Mouse (Mus musculus) MEL (cell line): Measurements from ENCODE around the gene Smagp. TPM values are rescaled to one million over a fixed set of nuclear protein-coding genes. Genes with fewer than 3 reads are reported as not detected.
"Not testable (repeated sequence)": the region's sequence is repeated elsewhere in the genome, so short reads cannot be mapped to it uniquely, and the experiment has no call there.

Experiments
- DNase-seq: peaks from one replicate; pipeline ENCODE4 v3.0.0; 2011; ENCODE audit warnings: low read depth, low spot score
- H3K27ac ChIP-seq: 2 replicates; pipeline ENCODE4 v1.5.1; 2012; ENCODE audit warnings: low read depth, mild to moderate bottlenecking, control low read depth, low read length, moderate library complexity; ENCODE audit not compliant: control insufficient read depth
- H3K27me3 ChIP-seq, 2 experiments: fragments of 150-350 bp in 1 of 2; sonication (generic) in 1 of 2; 2 replicates each; pipeline ENCODE4 v1.6.1; 2012; ENCODE audit warnings: low read length in 2 of 2, mild to moderate bottlenecking in 2 of 2, improper control_type of control experiment in 1 of 2, moderate library complexity in 1 of 2; ENCODE audit not compliant: insufficient read depth in 2 of 2, control insufficient read depth in 1 of 2
- H3K36me3 ChIP-seq, 2 experiments: 2 replicates each; pipeline ENCODE4 v1.6.1; 2012 to 2014; ENCODE audit warnings: low read length in 2 of 2, improper control_type of control experiment in 1 of 2, inconsistent platforms in 1 of 2, mild to moderate bottlenecking in 1 of 2; ENCODE audit not compliant: insufficient read depth in 2 of 2, control insufficient read depth in 1 of 2
- H3K4me1 ChIP-seq, 2 experiments: fragments of 150-350 bp in 1 of 2; sonication (generic) in 1 of 2; 2 replicates each; pipeline ENCODE4 v1.6.1; 2012; ENCODE audit warnings: low read length in 2 of 2, improper control_type of control experiment in 1 of 2, mild to moderate bottlenecking in 1 of 2; ENCODE audit not compliant: insufficient read depth in 2 of 2, control insufficient read depth in 1 of 2
- H3K4me3 ChIP-seq, 2 experiments: fragments of 150-350 bp in 1 of 2; sonication (generic) in 1 of 2; 2 replicates each; pipeline ENCODE4 v1.5.1; 2012; ENCODE audit warnings: low read depth in 2 of 2, low read length in 2 of 2, mild to moderate bottlenecking in 2 of 2, moderate library complexity in 2 of 2, control low read depth in 1 of 2, improper control_type of control experiment in 1 of 2; ENCODE audit not compliant: control insufficient read depth in 1 of 2, insufficient read depth in 1 of 2
- H3K79me2 ChIP-seq: 2 replicates; pipeline ENCODE4 v1.6.1; 2012; ENCODE audit warnings: mild to moderate bottlenecking, low read length, moderate library complexity; ENCODE audit not compliant: control insufficient read depth, poor library complexity, insufficient read depth
- H3K9ac ChIP-seq: 2 replicates; pipeline ENCODE4 v1.6.1; 2012; ENCODE audit warnings: low read depth, mild to moderate bottlenecking, control low read depth, low read length, moderate library complexity; ENCODE audit not compliant: control insufficient read depth, poor library complexity, severe bottlenecking
- H3K9me3 ChIP-seq: fragments of 150-350 bp; sonication (generic); replicated peaks from 2 replicates; pipeline ENCODE4 v1.6.1; 2012; ENCODE audit warnings: mild to moderate bottlenecking, low read length, improper control_type of control experiment, moderate library complexity; ENCODE audit not compliant: insufficient read depth
- CHD1 ChIP-seq: IDR thresholded peaks from 2 replicates; pipeline ENCODE4 v1.6.1; 2012; ENCODE audit warnings: low read depth, mild to moderate bottlenecking, inconsistent platforms, low read length, improper control_type of control experiment
- CHD2 ChIP-seq: IDR thresholded peaks from 2 replicates; pipeline ENCODE4 v1.6.1; 2011; ENCODE audit warnings: low read length, improper control_type of control experiment
- EP300 ChIP-seq, 2 experiments: IDR thresholded peaks; 2 replicates each; pipeline ENCODE4 v1.6.1; 2011; ENCODE audit warnings: improper control_type of control experiment in 2 of 2, low read length in 2 of 2, low read depth in 1 of 2, mild to moderate bottlenecking in 1 of 2
- GATA1 ChIP-seq: IDR thresholded peaks from 2 replicates; pipeline ENCODE4 v1.6.1; 2011; ENCODE audit warnings: low read depth, low read length, improper control_type of control experiment
- HCFC1 ChIP-seq: IDR thresholded peaks from 2 replicates; pipeline ENCODE4 v1.6.1; 2012; ENCODE audit warnings: low read depth, mild to moderate bottlenecking, inconsistent platforms, low read length, improper control_type of control experiment, moderate library complexity
- MEF2A ChIP-seq: IDR thresholded peaks from 2 replicates; pipeline ENCODE4 v1.6.1; 2014; ENCODE audit warnings: low read depth, mild to moderate bottlenecking, inconsistent platforms, low read length, improper control_type of control experiment; ENCODE audit not compliant: poor library complexity, insufficient replicate concordance, severe bottlenecking; ENCODE audit errors: extremely low read depth
- MYC ChIP-seq: IDR thresholded peaks from 2 replicates; pipeline ENCODE4 v1.6.1; 2011; ENCODE audit warnings: low read depth, mild to moderate bottlenecking, low read length, improper control_type of control experiment, moderate library complexity
- NELFE ChIP-seq: IDR thresholded peaks from 2 replicates; pipeline ENCODE4 v1.6.1; 2011; ENCODE audit warnings: low read depth, low read length, improper control_type of control experiment
- POLR2A ChIP-seq, 2 experiments: IDR thresholded peaks; 2 replicates each; pipeline ENCODE4 v1.6.1; 2011 to 2012; ENCODE audit warnings: low read length in 2 of 2, mild to moderate bottlenecking in 2 of 2, control low read depth in 1 of 2, improper control_type of control experiment in 1 of 2, low read depth in 1 of 2, moderate library complexity in 1 of 2; ENCODE audit not compliant: control insufficient read depth in 1 of 2, insufficient read depth in 1 of 2, poor library complexity in 1 of 2
- POLR2AphosphoS2 ChIP-seq: IDR thresholded peaks from 2 replicates; pipeline ENCODE4 v1.6.1; 2011; ENCODE audit warnings: low read length, improper control_type of control experiment
- SIN3A ChIP-seq: IDR thresholded peaks from 2 replicates; pipeline ENCODE4 v1.6.1; 2012; ENCODE audit warnings: low read length, improper control_type of control experiment, inconsistent platforms
- SMC3 ChIP-seq: IDR thresholded peaks from 2 replicates; pipeline ENCODE4 v1.6.1; 2011; ENCODE audit warnings: low read depth, low read length, improper control_type of control experiment
- TAL1 ChIP-seq: IDR thresholded peaks from 2 replicates; pipeline ENCODE4 v1.6.1; 2012; ENCODE audit warnings: mild to moderate bottlenecking, inconsistent platforms, low read length, moderate library complexity, mixed read lengths
- TBP ChIP-seq: IDR thresholded peaks from 2 replicates; pipeline ENCODE4 v1.8.0; 2011; ENCODE audit warnings: low read depth, low read length, improper control_type of control experiment
- TCF12 ChIP-seq: IDR thresholded peaks from 2 replicates; pipeline ENCODE4 v1.6.1; 2014; ENCODE audit warnings: low read depth, mild to moderate bottlenecking, inconsistent platforms, low read length, improper control_type of control experiment, moderate library complexity
- UBTF ChIP-seq: IDR thresholded peaks from 2 replicates; pipeline ENCODE4 v1.6.1; 2012; ENCODE audit warnings: low read depth, mild to moderate bottlenecking, inconsistent platforms, low read length, improper control_type of control experiment, moderate library complexity, borderline replicate concordance; ENCODE audit not compliant: insufficient read depth
- ZC3H11A ChIP-seq: IDR thresholded peaks from 2 replicates; pipeline ENCODE4 v1.6.1; 2012; ENCODE audit warnings: low read depth, mild to moderate bottlenecking, inconsistent platforms, low read length, improper control_type of control experiment
- ZMIZ1 ChIP-seq: IDR thresholded peaks from 2 replicates; pipeline ENCODE4 v1.6.1; 2012; ENCODE audit warnings: low read depth, mild to moderate bottlenecking, inconsistent platforms, low read length, improper control_type of control experiment, moderate library complexity
- ZNF384 ChIP-seq: IDR thresholded peaks from 2 replicates; pipeline ENCODE4 v1.6.1; 2012; ENCODE audit warnings: low read depth, mild to moderate bottlenecking, inconsistent platforms, low read length, improper control_type of control experiment
- polyA plus RNA-seq, 2 experiments: library from polyadenylated mRNA; stranded (reverse) in 1 of 2; unstranded in 1 of 2; fragments of >175 nt in 1 of 2; fragments of >200 nt in 1 of 2; gene quantifications; 2 replicates each; pipeline versions ENCODE4 v1.2.1 to v1.2.4; 2012; ENCODE audit warnings: low replicate concordance in 2 of 2, low read depth in 1 of 2; ENCODE audit not compliant: insufficient read length in 2 of 2, insufficient read depth in 1 of 2, missing spikeins in 1 of 2
- total RNA-seq: library from RNA; depleted of rRNA; stranded (reverse); fragments of 300-350 nt; gene quantifications from 2 replicates; pipeline ENCODE4 v1.2.3, GENCODE M21; 2012

Smagp gene
- total and polyA plus RNA-seq, 3 experiments: 2.6 to 22.6 TPM; not detected in 1

GRCm38 (mm10) chr15:100622164-100622563 is 14.6 kb downstream of the Smagp start:
- peaks cover 3 to 19% of the 10 kb centered on the region in 2 experiments for H3K36me3 ChIP-seq
- no peak for DNase-seq
- no peaks in the 10 kb centered on the region for H3K27me3 ChIP-seq
- H3K4me1 ChIP-seq: no peaks in the 10 kb centered on the region
- H3K9ac ChIP-seq: no peak overlapping the region
- no peak for TF ChIP-seq SIN3A
- TF ChIP-seq NELFE: no peak
- no peak for TF ChIP-seq TCF12
- TF ChIP-seq POLR2A (IDR thresholded peaks at IDR 0.05; ENCODE audit: control insufficient read depth in 1 of 2, insufficient read depth in 1 of 2, low read depth in 1 of 2, low read length in 2 of 2, poor library complexity in 1 of 2): no peak
- TF ChIP-seq SMC3: no peak
- no peak for TF ChIP-seq CHD2
- TF ChIP-seq CHD1: no peak
- TF ChIP-seq TBP: no peak
- TF ChIP-seq ZMIZ1: no peak
- no peak for TF ChIP-seq GATA1
- no peak for TF ChIP-seq HCFC1
- TF ChIP-seq ZC3H11A: no peak
- no peak for TF ChIP-seq UBTF
- TF ChIP-seq MEF2A: no peak
- TF ChIP-seq MYC: no peak
- TF ChIP-seq ZNF384: no peak
- TF ChIP-seq EP300 (IDR thresholded peaks at IDR 0.05; ENCODE audit: low read depth in 1 of 2, low read length in 2 of 2): no peak
- no peak for TF ChIP-seq TAL1
- no peak for TF ChIP-seq POLR2AphosphoS2
- H3K27ac ChIP-seq: no peak overlapping the region
- H3K4me3 ChIP-seq: no peak overlapping the region
- no peaks in the 10 kb centered on the region for H3K9me3 ChIP-seq
- no peaks in the 10 kb centered on the region for H3K79me2 ChIP-seq

DNA sequence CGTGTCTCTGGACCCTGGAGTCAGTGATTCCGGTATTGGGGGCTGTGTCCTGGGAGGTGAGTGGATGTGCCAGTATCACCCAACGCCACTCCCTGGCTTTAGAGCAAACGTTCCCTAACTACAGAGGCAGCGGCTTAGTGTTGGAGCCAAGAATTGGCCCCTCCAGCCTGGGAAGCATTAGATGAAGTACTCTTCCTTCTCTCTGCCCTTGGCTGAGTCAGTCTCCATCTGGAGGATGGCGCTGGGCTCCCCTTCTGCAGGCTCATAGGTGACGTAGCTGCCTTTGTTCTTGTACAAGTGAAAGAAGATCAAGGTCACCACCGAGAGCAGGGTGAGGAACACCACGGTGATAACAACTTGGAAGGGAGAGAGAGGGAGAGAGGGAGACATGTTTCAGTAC is 15.1 kb downstream of the Smagp start:
- H3K4me1 ChIP-seq, H3K9ac ChIP-seq, H3K79me2 ChIP-seq, DNase-seq, H3K9me3 ChIP-seq, H3K27ac ChIP-seq, H3K27me3 ChIP-seq, H3K4me3 ChIP-seq: not testable (repeated sequence)
- peaks cover 2 to 21% of the 10 kb centered on the region in 2 experiments; a peak in 2 of 4 replicates for H3K36me3 ChIP-seq
